19 mouse cellular contexts compared by ENCODE assay signal in the genomic region with DNA sequence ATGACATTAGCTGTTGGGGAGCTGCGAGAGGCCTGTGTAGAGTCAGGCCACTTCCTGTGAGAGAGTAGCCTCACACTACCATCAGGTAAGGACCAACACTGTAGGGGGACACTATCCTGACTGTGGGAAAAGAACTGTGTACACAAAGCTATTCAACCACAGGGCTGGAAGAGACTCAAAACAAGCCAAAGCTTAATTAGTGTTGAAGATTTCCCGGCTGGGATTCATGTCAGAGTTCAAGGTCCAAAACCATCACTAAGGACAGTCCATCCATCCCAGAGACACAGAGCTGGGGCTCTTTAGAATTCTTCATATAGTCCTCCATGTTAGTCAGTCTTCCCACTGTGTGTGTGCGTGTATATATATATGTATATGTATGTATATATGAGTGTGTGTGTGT.
A peak's percentile ranks its signal among the peaks of the same experiment; 100 is the strongest.
DNase-seq lines count a peak whose midpoint lies in the region; ATAC-seq lines count a peak whose summit lies in the region.
"Had no signal": no experiment of that assay in that cellular context is flagged by ENCODE, and none has a peak within 500 bp of the region (broad histone marks: within the 10 kb centered on the region; RNA-seq: fewer than 3 reads in every experiment).

No protein-coding gene starts in this region.

- H3K4me2 ChIP-seq in limb, embryonic 12.5 days, result no peak overlapping the region
- H3K4me2 ChIP-seq in kidney, embryonic 15.5 days, result no peak overlapping the region
- no peak overlapping the region for H3K4me2 ChIP-seq in limb, embryonic 13.5 days (replicated peaks)
- H3K4me2 ChIP-seq: forebrain, embryonic 13.5 days; heart, embryonic 12.5 days had no signal

- H3K27me3 ChIP-seq in limb, embryonic 12.5 days, result no peaks in the 10 kb centered on the region
- no peaks in the 10 kb centered on the region for H3K27me3 ChIP-seq in limb, embryonic 10.5 days (ENCODE audit: low read depth, poor library complexity, severe bottlenecking)
- no peaks in the 10 kb centered on the region for H3K27me3 ChIP-seq in kidney, embryonic 15.5 days
- no peaks in the 10 kb centered on the region for H3K27me3 ChIP-seq in limb, embryonic 13.5 days
- H3K27me3 ChIP-seq: CH12.LX; forebrain, embryonic 13.5 days; heart, embryonic 12.5 days; Patski had no signal

- DNase-seq in limb, embryonic 10.5 days (ENCODE audit: low spot score), result no peak
- peak; percentile 35 to 53 for DNase-seq in kidney, adult 8-10 months
- no peak for DNase-seq in thymus, postnatal 10 days (ENCODE audit: low spot score in 2 of 2)
- DNase-seq in natural killer cell, adult 2 months (ENCODE audit: low spot score in 2 of 2), result no peak
- DNase-seq: adrenal gland, postnatal 14 days; cerebellum, adult 18-20 months; cerebellum, postnatal 10 days; forebrain, postnatal 0 days; gastrocnemius, postnatal 14 days; heart, postnatal 36 days had no signal

- H3K36me3 ChIP-seq in limb, embryonic 12.5 days, result no peaks in the 10 kb centered on the region
- no peaks in the 10 kb centered on the region for H3K36me3 ChIP-seq in limb, embryonic 10.5 days
- 0 out of 2 replicates have a peak, but pooled peaks cover 3% of the 10 kb centered on the region for H3K36me3 ChIP-seq in kidney, embryonic 15.5 days
- H3K36me3 ChIP-seq in limb, embryonic 13.5 days, result no peaks in the 10 kb centered on the region
- H3K36me3 ChIP-seq: embryonic facial prominence, embryonic 10.5 days; heart, embryonic 12.5 days had no signal

- H3K27ac ChIP-seq in limb, embryonic 12.5 days, result 0 out of 2 replicates have a peak overlapping the region, but pooled peaks have one; percentile 14
- H3K27ac ChIP-seq in limb, embryonic 10.5 days, result no peak overlapping the region
- H3K27ac ChIP-seq in kidney, embryonic 15.5 days, result peak overlapping the region; percentile 45
- H3K27ac ChIP-seq in limb, embryonic 13.5 days, result peak overlapping the region; percentile 55; the same call in 1 of the 2 replicates
- H3K27ac ChIP-seq: embryonic facial prominence, embryonic 10.5 days; forebrain, embryonic 13.5 days had no signal

- no peak overlapping the region for H3K4me3 ChIP-seq in limb, embryonic 12.5 days (replicated peaks)
- no peak overlapping the region for H3K4me3 ChIP-seq in limb, embryonic 10.5 days
- H3K4me3 ChIP-seq in kidney, embryonic 15.5 days (replicated peaks), result no peak overlapping the region
- H3K4me3 ChIP-seq in limb, embryonic 13.5 days, result no peak overlapping the region
- H3K4me3 ChIP-seq: embryonic facial prominence, embryonic 10.5 days; forebrain, embryonic 13.5 days; heart, embryonic 12.5 days had no signal

- H3K9ac ChIP-seq in limb, embryonic 12.5 days (replicated peaks), result no peak overlapping the region
- no peak overlapping the region for H3K9ac ChIP-seq in kidney, embryonic 15.5 days
- no peak overlapping the region for H3K9ac ChIP-seq in limb, embryonic 13.5 days
- H3K9ac ChIP-seq: forebrain, embryonic 13.5 days; forebrain, postnatal 0 days; heart, embryonic 12.5 days had no signal

- peaks cover 35% of the 10 kb centered on the region for H3K4me1 ChIP-seq in limb, embryonic 12.5 days (replicated peaks)
- no peaks in the 10 kb centered on the region for H3K4me1 ChIP-seq in limb, embryonic 10.5 days
- peaks cover 9% of the 10 kb centered on the region; the same call in 1 of the 2 replicates for H3K4me1 ChIP-seq in kidney, embryonic 15.5 days
- H3K4me1 ChIP-seq in limb, embryonic 13.5 days, result peaks cover 44% of the 10 kb centered on the region

- no peaks in the 10 kb centered on the region for H3K9me3 ChIP-seq in limb, embryonic 12.5 days
- no peaks in the 10 kb centered on the region for H3K9me3 ChIP-seq in limb, embryonic 10.5 days (replicated peaks)
- H3K9me3 ChIP-seq in kidney, embryonic 15.5 days (replicated peaks), result no peaks in the 10 kb centered on the region
- no peaks in the 10 kb centered on the region for H3K9me3 ChIP-seq in limb, embryonic 13.5 days
- H3K9me3 ChIP-seq: embryonic facial prominence, embryonic 10.5 days; forebrain, embryonic 13.5 days; heart, embryonic 12.5 days had no signal

- 86% methylated on average over 3 of the region's 3 CpGs for WGBS in limb, embryonic 12.5 days
- 90% methylated on average over 3 of the region's 3 CpGs for WGBS in limb, embryonic 10.5 days
- 73% methylated on average over 3 of the region's 3 CpGs for WGBS in kidney, embryonic 15.5 days
- WGBS in limb, embryonic 13.5 days, result 75% methylated on average over 3 of the region's 3 CpGs

- no peak for ATAC-seq in limb, embryonic 12.5 days (ENCODE audit: insufficient number of reproducible peaks, insufficient read depth, low FRiP score, low TSS enrichment, low read depth)
- ATAC-seq in kidney, embryonic 15.5 days (replicated peaks; ENCODE audit: low FRiP score), result no peak
- ATAC-seq in limb, embryonic 13.5 days (ENCODE audit: low FRiP score, low read depth), result no peak
- ATAC-seq: activated CD4-positive, CD25-positive, alpha-beta regulatory T cell, adult 4 months; forebrain, embryonic 13.5 days; forebrain, postnatal 0 days; Patski had no signal

Comparison
In these comparisons a context has a peak if more than half of its experiments do, and no peak if none do; other contexts are left out.
1. DNase-seq: peak in kidney, adult 8-10 months (2 of 2); none in limb, embryonic 10.5 days (single experiment), thymus, postnatal 10 days (0 of 2) and natural killer cell, adult 2 months (0 of 2).